Mouse (Mus musculus) forebrain, embryonic 14.5 days (tissue): ENCODE measurements around the gene Sgtb. TPM values are rescaled to one million over a fixed set of nuclear protein-coding genes. Genes with fewer than 3 reads are reported as not detected.

Source experiments
- ATAC-seq: fragments of 200-750 bp; cut with Nextera tagmentation; 2 replicates; pipeline ENCODE4 v1.8.0; 2017; ENCODE audit warnings: mild to moderate bottlenecking, moderate library complexity
- DNase-seq: peaks from one replicate; pipeline ENCODE4 v3.0.0-alpha.2; 2015; ENCODE audit warnings: low spot score
- H3K27ac ChIP-seq: fragments of 300-500 bp; sonication (generic); 2 replicates; pipeline ENCODE4 v1.5.1; 2014; ENCODE audit warnings: low read depth, mild to moderate bottlenecking, control low read depth, low read length, moderate library complexity
- H3K27me3 ChIP-seq: fragments of 300-500 bp; sonication (generic); replicated peaks from 2 replicates; pipeline ENCODE4 v1.6.1; 2014; ENCODE audit warnings: low read length, control low read depth, mixed read lengths; ENCODE audit not compliant: control insufficient read depth, insufficient read depth
- H3K36me3 ChIP-seq: fragments of 300-500 bp; sonication (generic); 2 replicates; pipeline ENCODE4 v1.6.1; 2014; ENCODE audit warnings: low read length, control low read depth; ENCODE audit not compliant: control insufficient read depth, insufficient read depth
- H3K4me1 ChIP-seq: fragments of 300-500 bp; sonication (generic); 2 replicates; pipeline ENCODE4 v1.6.1; 2014; ENCODE audit warnings: antibody characterized with exemption, low read length, control low read depth; ENCODE audit not compliant: control insufficient read depth, insufficient read depth
- H3K4me2 ChIP-seq: fragments of 300-500 bp; sonication (generic); 2 replicates; pipeline ENCODE4 v1.6.1; 2014; ENCODE audit warnings: mild to moderate bottlenecking, control low read depth, low read length
- H3K4me3 ChIP-seq: fragments of 300-500 bp; sonication (generic); 2 replicates; pipeline ENCODE4 v1.5.1; 2014; ENCODE audit warnings: low read depth, low read length, control low read depth
- H3K9ac ChIP-seq: fragments of 300-500 bp; sonication (generic); 2 replicates; pipeline ENCODE4 v1.6.1; 2014; ENCODE audit warnings: mild to moderate bottlenecking, low read length, control low read depth, moderate library complexity
- H3K9me3 ChIP-seq: fragments of 300-500 bp; sonication (generic); replicated peaks from 2 replicates; pipeline ENCODE4 v1.6.1; 2016; ENCODE audit warnings: low read length, control low read depth, mixed read lengths; ENCODE audit not compliant: control insufficient read depth
- WGBS: fragments of 180-500 bp; shearing (Covaris S2); extraction: QIAGEN DNeasy Blood & Tissue Kit; methylation state at CpG from one replicate; pipeline ENCODE4 v1.1.7; 2014; 5-methylcytosine and 5-hydroxymethylcytosine counted together
- polyA plus RNA-seq: library from polyadenylated mRNA; unstranded; fragments of >200 nt; fragmentation: Nextera tagmentation; extraction: Ambion mirVana; gene quantifications from 2 replicates; pipeline ENCODE4 v1.2.1, GENCODE M21; 2014

Gene Sgtb
- polyA plus RNA-seq, 1 experiment from 2014 or later, result 29.4 TPM

DNA sequence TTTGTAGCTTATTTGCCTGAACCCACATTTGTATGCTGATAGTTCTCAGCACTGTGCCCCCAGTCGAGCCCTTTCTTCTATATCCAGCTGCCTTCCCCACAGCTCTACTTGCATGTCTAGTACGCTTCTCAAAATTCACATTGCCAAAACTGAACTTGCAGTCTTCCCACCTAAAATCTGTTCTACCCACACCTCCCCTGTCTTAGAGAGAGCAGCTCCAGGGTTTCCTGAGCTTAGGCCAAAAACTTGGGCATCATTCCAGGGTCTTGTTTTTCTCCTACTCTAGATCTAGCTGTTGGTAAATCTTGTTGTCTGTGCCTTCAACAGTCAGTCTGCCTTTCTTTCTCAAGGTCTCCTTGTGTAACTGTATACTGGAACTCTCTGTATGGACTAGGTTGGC, 5.3 kb downstream of the Sgtb start:
- Histone ChIP-seq H3K36me3 (peaks cover 46% of the 10 kb centered on the region), H3K4me1 (peaks cover 13% of the 10 kb centered on the region; the same call in 1 of the 2 replicates), H3K4me2 (no peak overlapping the region), H3K9ac (no peak overlapping the region), H3K9me3 (no peaks in the 10 kb centered on the region), H3K27me3 (no peaks in the 10 kb centered on the region), H3K27ac (no peak overlapping the region), H3K4me3 (no peak overlapping the region)
- no peak for DNase-seq
- 86% methylated on average over 2 of the region's 2 CpGs for WGBS
- ATAC-seq, result no peak

DNA sequence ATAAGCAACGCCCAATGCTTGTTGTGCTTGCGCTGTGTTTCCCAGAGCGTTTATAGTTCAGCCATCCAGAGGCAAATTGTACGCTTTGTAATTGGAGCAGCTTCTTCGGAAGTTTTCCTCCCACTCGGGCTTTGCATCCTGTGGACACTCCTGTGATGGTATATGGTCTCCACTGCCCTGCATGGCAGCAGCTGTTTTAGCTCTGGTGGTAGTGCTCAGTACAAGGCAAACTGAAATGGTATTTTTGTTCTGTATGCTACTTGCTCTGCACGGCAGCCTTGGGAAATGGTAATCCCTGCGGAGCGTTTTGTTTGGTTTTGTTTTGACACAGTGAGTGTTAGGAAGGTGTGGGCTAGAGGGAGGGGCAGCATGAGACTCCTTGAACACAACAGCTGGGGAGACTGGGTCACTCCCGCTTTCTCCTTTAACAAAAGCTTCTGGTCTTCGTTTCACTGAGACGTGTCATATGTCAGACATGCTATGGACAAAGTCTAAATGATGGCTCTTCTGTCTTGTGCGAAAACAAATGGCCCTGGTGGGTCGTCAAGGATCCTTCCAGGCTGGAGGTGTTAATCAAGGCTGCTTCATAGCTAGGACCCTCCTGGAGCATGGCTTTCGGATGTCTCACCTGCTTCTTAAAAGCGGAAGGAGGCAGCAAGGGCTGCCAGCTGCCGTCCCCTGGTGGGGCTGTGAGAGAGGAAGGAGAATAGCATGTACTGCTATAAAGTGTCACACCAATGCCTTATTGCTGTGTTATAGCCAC, 12.7 kb downstream of the Sgtb start:
- no peak for ATAC-seq
- no peaks in the 10 kb centered on the region for H3K4me1 ChIP-seq
- H3K9me3 ChIP-seq, result no peaks in the 10 kb centered on the region
- no peak overlapping the region for H3K4me2 ChIP-seq
- no peak for DNase-seq
- H3K27ac ChIP-seq, result no peak overlapping the region
- H3K4me3 ChIP-seq, result no peak overlapping the region
- 58% methylated on average over 17 of the region's 17 CpGs for WGBS
- H3K9ac ChIP-seq, result no peak overlapping the region
- H3K27me3 ChIP-seq, result no peaks in the 10 kb centered on the region
- peaks cover 55% of the 10 kb centered on the region for H3K36me3 ChIP-seq

DNA sequence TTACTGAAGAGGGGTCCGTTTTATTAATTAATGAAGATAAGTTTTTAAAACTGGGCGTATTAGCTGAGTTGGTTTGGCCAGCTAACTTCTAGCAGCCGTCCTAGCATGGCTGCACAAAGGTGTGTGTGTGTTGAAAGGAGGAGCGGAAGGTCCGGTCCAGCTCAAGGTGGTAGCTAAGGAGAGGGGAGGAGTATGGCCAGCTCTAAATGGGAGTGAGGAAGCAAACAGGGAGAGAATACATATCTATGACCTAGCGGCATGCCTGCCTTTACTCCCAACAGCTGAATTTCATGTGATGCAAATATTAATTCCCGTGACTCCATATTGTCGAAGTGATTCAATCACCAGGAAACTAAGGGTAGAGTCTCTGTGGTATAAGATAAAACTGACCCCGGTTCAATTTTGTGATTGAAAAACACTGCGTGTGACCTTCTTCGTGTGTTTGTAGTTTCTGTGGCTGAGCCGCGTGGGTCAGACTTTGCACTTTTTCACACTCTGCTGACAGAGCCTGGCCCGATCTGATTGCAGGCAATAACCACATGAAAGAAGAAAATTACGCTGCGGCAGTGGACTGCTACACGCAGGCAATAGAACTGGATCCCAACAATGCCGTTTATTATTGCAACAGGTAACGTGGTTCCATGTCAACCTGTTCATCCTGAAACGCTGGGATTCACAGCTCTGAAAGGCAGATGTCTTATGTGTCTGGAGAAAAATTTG, 14.3 kb downstream of the Sgtb start:
- WGBS, result 94% methylated on average over 20 of the region's 20 CpGs
- H3K4me3 ChIP-seq, result no peak overlapping the region
- no peak overlapping the region for H3K27ac ChIP-seq
- H3K9me3 ChIP-seq, result no peaks in the 10 kb centered on the region
- no peaks in the 10 kb centered on the region for H3K27me3 ChIP-seq
- no peak overlapping the region for H3K9ac ChIP-seq
- H3K4me1 ChIP-seq, result no peaks in the 10 kb centered on the region
- DNase-seq, result no peak
- H3K36me3 ChIP-seq, result peaks cover 51% of the 10 kb centered on the region
- no peak overlapping the region for H3K4me2 ChIP-seq
- ATAC-seq, result no peak

DNA sequence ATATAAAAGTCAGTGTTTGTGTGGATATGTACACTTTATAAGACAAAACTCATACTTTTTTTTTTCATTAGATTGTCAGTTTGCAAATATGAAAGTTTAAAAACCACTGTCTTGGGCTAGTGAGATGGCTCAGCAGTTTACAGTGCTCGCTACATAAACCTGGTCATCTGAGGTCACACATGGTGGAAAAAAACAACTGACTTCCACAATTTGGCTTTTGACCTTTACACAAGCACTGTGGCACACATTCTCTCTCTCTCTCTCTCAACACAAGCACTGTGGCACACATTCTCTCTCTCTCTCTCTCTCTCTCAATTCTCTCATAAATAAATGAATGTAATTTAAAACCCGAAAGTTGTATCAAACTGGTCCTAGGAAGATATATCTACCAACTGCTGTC, 23.0 kb downstream of the Sgtb start:
- Histone ChIP-seq H3K4me3 (no peak overlapping the region), H3K9me3 (no peaks in the 10 kb centered on the region), H3K27ac (no peak overlapping the region), H3K27me3 (no peaks in the 10 kb centered on the region), H3K4me2 (no peak overlapping the region), H3K4me1 (no peaks in the 10 kb centered on the region), H3K9ac (no peak overlapping the region), H3K36me3 (peaks cover 64% of the 10 kb centered on the region)
- WGBS, result 96% methylated on average over 2 of the region's 2 CpGs
- ATAC-seq (no peak), DNase-seq (no peak)

DNA sequence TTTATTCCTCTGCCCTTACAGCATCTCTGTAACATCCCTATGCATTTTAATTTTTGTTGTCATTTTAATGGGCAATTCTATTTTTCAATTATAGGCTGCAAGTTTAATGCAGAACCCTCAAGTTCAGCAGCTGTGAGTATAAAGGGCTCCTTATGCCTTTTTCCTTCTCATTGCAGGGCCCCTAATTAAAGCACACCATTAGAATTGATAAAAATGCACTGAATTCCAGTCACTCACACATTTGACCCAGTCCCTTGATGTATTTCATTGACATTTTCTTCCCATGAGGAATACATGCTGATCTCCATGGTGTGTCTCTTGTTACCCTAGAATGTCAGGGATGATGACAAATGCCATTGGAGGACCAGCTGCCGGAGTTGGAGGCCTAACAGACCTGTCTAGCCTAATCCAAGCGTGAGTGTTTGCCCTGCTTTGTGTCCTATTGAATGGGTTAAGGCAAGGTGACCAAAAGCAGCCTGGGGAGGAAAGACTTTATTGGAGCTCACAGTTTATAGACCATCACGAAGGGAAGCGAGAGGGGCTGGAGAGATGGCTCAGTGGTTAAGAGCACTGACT, 25.1 kb downstream of the Sgtb start:
- Histone ChIP-seq H3K9me3 (no peaks in the 10 kb centered on the region), H3K4me3 (no peak overlapping the region), H3K27ac (no peak overlapping the region), H3K36me3 (peaks cover 61% of the 10 kb centered on the region), H3K4me1 (no peaks in the 10 kb centered on the region), H3K4me2 (no peak overlapping the region), H3K9ac (no peak overlapping the region), H3K27me3 (no peaks in the 10 kb centered on the region)
- DNase-seq, result peak; percentile 25
- WGBS, result 36% methylated on average over 4 of the region's 4 CpGs
- peak; percentile 57; the same call in 1 of the 2 replicates for ATAC-seq

DNA sequence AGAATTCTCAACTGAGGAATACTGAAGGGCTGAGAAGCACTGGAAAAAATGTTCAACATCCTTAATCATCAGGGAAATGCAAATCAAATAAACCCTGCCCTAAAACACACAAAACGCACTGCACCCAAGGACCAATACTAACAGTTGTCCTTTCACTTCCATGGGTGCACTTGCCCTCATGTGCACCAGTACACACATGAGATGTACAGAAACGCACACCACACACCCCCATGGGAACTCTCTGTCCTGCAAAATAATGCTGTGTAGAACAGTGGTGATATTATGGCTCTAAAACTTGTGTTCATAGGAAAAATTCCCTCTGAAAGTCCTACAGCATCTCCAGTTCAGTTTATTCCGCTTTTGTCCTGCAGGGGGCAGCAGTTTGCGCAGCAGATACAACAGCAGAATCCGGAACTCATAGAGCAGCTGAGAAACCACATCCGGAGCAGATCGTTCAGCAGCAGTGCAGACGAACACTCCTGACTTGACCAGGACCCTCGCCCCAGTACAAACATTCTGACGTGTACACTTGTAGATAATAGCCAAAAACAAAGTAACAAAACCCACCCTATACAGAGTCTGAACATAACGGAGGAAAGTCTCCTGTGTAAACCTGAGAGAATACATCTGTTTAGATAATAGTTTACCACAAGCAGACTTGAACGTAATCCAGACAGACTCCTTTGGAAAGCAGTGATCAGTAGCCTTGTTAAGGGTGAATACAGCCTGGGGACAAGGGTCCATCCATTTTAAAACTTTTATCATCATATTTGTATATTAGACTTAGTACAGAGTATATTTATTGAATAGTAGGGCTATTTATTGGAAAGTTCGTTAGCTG, 30.0 kb downstream of the Sgtb start:
- Histone ChIP-seq H3K27ac (no peak overlapping the region), H3K9me3 (no peaks in the 10 kb centered on the region), H3K4me2 (no peak overlapping the region), H3K4me1 (no peaks in the 10 kb centered on the region), H3K9ac (no peak overlapping the region), H3K36me3 (peaks cover 76% of the 10 kb centered on the region), H3K27me3 (no peaks in the 10 kb centered on the region), H3K4me3 (no peak overlapping the region)
- 40% methylated on average over 13 of the region's 13 CpGs for WGBS
- DNase-seq (peak; percentile 78), ATAC-seq (peak; percentile 65)

DNA sequence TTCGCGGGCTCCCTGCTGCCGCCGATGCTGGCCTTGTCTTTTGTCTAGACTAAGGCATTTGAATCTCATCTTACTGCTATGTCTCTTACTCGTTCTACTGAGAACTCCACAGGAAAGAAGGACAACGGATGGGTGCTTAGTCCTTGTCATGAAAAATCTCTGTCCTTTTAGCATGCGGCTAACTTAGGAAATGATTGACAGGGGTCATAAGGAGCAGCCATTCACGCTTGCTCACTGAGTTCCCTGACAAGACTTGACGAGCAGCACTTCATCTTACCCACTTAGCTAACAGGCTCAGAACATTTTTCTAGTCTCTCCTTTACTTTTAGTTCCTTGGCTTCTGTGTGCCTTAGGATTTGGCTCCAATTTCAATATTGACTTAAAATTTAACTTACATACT, 35.3 kb downstream of the Sgtb start:
- 77% methylated on average over 9 of the region's 9 CpGs for WGBS
- H3K27me3 ChIP-seq, result no peaks in the 10 kb centered on the region
- no peak overlapping the region for H3K4me2 ChIP-seq
- H3K36me3 ChIP-seq, result peaks cover 87% of the 10 kb centered on the region
- H3K9ac ChIP-seq, result no peak overlapping the region
- DNase-seq (no peak), ATAC-seq (no peak)
- H3K9me3 ChIP-seq, result no peaks in the 10 kb centered on the region
- no peaks in the 10 kb centered on the region for H3K4me1 ChIP-seq
- no peak overlapping the region for H3K27ac ChIP-seq
- no peak overlapping the region for H3K4me3 ChIP-seq

DNA sequence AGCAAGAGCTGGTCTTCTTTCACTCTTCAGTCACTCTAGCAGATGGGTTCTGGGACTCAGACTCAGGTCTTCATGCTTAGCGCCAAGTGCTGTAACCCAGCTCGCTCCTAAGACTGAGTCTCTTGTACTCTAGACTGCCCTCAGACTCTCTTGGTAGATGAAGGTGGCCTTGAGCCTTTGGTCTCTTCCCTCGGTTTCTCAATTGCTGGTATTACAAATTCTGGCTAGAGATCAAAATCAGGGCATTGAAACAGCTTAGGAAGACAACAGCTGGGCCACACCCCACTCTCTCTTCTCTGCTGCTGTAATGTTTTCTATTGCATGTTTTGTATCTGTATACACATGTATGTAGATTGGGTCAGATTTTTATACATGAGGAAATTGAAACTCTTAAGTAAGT, 36.1 kb downstream of the Sgtb start:
- ATAC-seq (no peak), DNase-seq (no peak)
- H3K4me1 ChIP-seq, result no peaks in the 10 kb centered on the region
- H3K9me3 ChIP-seq, result no peaks in the 10 kb centered on the region
- peaks cover 79% of the 10 kb centered on the region for H3K36me3 ChIP-seq
- H3K4me3 ChIP-seq, result no peak overlapping the region
- WGBS, result 84% methylated on average over 3 of the region's 3 CpGs
- no peak overlapping the region for H3K4me2 ChIP-seq
- H3K9ac ChIP-seq, result no peak overlapping the region
- no peaks in the 10 kb centered on the region for H3K27me3 ChIP-seq
- H3K27ac ChIP-seq, result no peak overlapping the region
